Mouse (Mus musculus) lung, adult 18-20 months (tissue): Measurements from ENCODE around the gene Mta1.

Source experiments
- DNase-seq, 2 experiments: peaks; one replicate each; pipeline ENCODE4 v3.0.0; 2022; ENCODE audit warnings: mixed read lengths in 2 of 2

Mta1 gene

DNA sequence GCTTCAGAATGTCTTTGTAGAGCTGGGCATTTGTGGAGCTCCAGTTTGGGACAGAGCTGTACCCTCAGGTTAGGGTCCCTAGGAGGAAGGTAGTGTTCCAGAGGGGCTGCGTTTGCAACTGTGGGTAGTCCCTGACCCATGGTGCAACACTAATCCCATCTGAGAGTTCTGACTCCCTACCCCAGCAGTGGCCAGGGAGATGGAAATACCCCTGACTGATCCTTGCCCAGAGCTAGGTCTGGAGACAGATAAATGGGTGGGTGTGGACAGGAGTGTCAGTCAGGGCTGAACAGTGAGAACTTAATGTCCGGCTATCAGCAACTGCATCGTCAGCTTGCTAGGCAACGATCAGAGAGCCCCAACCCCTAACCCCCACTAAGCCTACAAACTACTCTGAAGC, 52.5 kb downstream of the Mta1 start:
- DNase-seq, result no peak

DNA sequence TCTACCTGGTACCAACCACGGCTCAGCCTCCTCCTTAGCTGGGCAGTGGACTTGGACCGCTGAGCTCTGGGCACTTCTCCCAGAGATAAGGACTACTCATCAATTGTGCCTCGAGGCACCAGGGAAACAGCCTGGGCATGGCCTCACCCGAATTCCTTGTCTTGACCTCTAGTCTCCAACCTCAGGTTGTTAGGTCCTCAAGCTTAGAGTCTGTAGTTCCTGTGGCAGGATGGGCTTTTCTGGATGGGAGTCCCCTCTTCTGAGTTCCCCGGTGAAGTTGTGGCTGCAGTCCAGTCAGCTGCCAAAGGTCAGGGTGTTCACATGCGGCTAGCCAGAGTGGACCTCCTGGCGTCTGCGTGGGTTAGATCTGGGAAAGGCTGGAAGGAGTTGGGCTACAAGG, 53.0 kb downstream of the Mta1 start:
- peak in 1 of 2 experiments; percentile 29 for DNase-seq

DNA sequence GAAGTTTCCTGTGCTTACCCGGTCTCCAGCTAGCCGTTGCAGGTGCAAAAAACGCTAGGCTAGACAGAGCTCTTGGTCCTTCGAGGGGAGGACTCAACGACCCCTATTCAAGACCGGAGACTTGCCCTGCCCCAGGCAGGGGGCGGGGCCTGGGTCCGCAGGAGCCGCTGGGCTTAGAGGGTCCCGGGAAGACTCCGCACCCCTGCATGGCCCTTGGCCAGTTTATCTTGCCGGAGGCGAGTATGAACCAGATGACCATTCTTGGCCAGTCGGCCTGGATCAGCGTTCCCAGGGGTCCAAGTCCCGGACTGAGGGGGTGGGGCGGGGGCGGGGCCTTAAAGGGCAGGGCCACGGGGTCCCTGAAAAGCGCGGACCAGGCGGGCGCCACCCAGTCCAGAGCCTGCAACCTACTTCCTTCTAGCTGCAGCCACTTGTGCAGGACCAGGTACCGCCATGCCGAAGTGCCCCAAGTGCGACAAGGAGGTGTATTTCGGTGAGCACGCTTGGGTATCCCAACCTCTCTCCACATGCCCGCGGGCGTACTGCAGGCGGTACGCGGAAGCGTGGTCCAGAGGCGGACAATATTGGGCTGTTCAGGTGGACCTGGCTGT, 53.7 kb downstream of the Mta1 start:
- DNase-seq, result peak; percentile 72 to 74

DNA sequence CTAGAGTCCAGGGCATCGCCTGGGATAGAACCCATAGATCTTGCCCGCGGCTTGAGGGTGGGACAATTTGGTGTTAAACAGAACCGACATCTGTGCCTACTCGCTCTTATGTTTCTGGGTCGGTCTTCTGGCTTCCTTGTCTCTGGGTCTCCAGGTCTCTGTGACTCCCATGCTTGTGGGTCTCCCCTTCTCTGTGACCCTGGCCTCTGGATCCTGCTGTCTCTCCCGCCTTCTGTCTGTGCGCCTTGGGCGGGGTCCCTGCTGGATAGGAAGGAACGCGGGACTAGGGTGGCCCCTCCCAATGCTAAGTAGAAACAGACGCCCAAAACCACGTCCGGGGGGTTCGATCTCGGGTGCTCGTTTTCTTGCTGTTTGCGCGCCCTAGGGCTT, 54.2 kb downstream of the Mta1 start:
- peak; percentile 59 to 70 for DNase-seq

DNA sequence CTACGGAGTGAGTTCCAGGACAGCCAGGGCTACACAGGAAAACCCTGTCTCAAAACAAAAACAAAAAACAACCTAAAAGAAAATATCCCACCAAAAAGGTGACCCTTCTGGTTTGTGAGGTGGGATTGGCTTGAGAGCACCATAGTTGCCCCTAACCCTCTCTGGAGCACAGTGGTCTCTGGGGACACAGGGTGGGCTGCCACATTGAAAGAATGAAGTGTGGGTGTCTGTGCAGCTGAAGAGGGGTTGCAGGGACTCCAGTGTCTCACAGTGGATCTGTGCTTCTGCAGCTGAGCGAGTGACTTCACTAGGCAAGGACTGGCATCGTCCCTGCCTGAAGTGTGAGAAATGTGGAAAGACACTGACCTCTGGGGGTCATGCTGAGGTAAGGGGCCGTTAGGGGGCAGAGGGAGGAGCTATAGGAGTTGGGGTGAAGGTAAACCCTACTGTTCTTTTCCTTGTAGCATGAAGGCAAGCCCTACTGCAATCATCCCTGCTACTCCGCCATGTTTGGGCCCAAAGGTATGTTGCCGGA, 55.0 kb downstream of the Mta1 start:
- no peak for DNase-seq

DNA sequence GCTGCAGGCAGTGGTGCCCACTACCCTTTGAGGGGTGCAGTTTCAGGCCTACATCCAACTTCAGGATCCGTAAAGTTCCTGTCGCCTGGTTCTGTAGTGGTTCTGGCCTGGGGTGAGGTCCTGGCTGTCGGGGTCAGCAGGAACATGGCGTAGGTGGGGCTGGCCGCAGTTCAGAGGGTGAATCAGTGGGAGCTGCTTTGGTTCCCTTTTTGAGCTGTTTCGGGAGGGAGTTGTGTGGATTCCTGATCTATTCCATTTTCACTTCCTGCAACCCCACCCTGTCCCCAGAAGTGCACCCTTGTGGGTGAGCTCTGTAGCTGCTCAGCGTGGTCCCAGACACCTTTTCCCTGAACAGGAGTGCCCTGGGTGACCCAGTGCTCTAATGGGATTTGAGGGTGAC, 55.9 kb downstream of the Mta1 start:
- peak; percentile 49 to 53 for DNase-seq

DNA sequence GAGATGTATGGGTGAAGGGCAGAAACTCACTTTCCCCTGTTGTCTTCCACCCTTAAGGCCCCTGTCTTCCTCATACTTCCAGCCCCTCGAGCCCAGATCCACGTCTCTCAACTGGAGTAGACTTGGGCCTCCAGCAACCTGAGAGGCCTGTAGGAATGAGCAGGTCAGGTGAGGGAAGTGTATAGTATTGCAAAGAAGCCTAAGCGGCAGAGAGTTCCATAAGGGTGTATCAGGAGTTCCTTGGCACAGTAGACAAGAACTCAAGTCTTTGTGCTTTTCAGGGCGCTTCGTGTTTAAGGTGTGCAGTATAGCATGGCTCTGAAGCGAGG, 56.6 kb downstream of the Mta1 start:
- no peak for DNase-seq

DNA sequence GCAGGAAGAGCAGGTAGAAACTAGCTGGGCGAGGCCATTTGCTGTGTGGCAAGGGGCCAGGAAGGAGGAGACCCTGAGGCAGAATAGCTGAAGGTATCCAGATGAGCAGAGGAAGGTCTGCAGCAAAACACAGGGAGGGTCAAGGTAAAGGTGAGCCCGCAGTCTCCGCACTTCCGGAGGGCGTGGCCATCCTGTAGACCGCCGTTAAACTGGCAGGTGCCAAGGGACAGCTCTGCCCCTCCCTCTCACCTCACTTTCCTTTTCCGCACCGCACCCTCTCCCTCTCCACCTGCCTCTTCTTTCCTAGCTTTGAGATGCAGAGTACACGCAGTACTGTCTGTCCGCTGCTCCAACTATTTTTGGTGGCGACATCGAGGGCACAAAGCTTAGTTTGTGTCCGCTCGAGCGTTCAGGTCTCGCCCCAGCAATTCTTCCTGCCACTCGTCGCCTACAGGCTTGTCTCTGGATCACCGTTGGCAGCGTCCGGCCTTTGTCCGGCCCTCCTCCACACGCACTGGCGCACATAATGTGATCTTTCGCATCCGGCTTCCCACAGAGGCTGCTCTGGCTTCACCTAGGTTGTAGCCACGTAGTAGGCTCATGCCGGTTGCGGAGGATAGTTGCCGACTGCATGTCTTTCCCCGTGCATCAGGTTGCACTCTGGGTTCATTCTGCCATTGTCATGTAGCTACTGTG, 57.1 kb downstream of the Mta1 start:
- DNase-seq, result peak; percentile 76 to 83

DNA sequence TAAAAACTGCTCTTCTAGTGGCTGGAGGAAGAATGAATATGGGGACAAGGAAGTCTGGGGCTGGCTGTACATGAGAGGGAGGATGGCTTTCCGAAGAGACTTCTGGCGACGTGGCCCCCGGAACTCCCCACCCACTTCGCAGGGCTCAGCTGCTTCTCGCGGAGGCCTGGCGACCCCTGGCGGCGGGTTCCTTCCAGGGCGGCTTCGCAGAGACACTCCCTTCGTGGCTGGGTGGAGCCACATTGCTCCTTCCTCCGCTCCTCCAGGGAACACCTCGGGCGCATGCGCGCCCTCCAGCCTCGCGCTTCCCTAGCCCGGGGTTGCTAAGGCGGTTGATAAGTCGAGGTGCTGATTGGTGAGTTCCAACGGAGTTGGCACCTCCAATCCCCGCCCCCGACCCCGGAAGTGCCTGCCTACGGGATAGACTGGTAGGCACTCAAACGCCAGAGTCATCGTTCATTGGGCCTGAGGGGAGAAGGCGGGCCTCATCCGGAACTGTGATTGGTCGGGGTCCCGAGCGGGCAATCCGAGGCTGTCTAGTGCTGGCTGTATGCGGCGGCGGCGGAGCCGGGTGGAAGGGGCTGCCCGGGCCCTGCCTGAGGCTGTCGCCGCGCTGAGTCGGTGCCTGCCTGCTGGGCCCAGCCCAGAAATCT, 57.9 kb downstream of the Mta1 start, which contains the start of gene Tedc1:
Gene Tedc1, plus strand, starts transcription at position 535 of the 653 bp plus-strand sequence.
- DNase-seq, result peak; percentile 99

DNA sequence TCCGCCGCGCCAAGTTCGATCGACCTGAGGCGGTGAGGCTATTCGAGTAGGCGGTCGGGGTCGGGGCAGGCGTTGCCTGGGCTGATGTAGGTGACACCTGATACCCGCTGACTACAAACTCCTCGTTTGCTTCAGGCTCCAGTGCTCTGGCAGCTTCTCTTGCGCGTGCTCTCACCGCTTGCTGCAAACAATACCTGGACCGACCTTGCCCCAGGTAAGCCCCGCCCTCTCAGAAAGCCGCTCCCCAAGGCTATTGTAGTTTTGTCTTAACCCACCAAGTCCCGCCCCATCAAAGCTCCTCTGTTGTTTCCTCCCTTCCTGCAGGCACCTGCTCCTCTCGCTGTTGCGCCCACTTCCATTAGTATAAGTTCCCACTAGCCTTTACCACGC, 58.5 kb downstream of the Mta1 start:
- DNase-seq, result peak in 1 of 2 experiments; percentile 53

DNA sequence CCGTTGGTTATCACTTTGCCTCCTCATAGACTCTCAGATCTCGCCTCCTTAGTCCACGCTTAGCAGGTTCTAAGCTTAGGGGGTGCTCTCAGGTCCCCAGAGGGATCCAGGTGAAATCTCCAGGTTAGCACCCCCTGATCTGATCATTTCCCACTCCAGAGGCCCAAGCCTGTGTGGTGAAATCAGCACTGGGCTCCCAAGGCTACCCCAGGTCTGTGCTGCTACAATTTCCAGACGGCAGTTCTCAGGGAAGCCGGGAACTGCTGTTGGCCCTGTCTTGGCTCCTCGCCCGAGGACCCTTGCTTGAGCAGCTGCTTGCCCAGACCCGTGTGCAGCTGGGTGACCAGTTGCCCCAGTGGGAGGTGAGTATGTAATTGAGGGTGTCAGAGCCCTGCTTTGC, 58.9 kb downstream of the Mta1 start:
- DNase-seq, result no peak

DNA sequence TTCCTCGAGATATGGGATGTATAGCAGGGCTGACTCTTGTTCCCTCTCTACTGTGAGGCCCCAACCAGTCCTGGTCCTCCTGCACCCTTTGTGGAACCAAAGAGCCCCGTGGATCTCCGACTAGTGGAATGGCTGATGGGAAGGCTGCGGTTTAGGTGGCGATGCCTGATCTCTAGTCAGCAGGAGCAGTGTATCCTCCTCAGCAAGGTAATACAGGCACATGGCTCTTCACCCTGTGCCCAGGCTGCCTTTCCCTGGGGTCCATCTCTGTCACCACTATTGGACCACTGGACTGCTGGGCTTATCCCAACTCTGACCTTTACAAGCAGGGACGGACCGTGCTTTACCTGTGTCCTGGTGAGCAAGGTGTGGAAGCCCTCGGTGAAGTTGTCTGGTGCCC, 59.4 kb downstream of the Mta1 start:
- no peak for DNase-seq

DNA sequence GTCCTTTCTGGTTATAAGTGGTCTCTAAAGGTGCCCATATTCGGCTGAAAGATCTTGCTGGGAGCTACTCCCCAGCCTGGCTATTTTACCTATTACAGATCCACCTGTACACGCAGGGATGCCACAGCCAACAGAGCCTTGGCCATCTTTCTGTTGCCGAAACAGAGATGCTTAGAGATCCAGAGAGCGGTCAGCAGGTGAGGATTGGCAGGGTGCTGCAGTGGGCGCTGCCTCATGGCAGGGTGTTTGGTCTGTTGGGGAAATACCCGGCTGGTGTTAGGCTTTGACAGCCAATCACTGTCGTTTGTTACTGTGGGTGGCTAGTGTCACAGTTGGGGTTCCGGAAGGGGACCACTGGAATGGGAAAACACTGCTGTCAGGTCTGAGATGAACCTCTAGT, 59.9 kb downstream of the Mta1 start:
- no peak for DNase-seq

DNA sequence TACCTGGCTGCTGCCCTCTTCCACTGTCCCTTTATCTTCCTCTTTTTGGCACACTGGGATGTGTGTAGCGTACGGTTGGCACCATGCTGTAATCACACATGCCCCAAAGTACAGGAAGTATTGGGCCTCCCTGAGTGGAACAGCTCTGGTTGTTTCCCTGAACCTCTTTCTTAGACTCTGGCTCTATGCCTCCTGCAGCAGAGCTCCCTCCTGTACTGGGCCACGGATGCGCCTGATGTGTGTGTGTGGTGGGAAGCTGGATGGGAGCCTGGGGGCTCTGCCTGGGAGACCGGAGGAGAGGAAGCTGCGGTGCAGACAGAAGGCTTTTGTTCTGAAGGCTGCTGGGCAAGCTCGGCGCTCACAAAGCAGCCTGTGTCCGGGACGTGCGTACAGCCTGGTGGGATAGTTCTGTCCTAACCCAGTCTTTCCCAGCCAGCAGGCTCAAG, 65.5 kb downstream of the Mta1 start:
- no peak for DNase-seq

DNA sequence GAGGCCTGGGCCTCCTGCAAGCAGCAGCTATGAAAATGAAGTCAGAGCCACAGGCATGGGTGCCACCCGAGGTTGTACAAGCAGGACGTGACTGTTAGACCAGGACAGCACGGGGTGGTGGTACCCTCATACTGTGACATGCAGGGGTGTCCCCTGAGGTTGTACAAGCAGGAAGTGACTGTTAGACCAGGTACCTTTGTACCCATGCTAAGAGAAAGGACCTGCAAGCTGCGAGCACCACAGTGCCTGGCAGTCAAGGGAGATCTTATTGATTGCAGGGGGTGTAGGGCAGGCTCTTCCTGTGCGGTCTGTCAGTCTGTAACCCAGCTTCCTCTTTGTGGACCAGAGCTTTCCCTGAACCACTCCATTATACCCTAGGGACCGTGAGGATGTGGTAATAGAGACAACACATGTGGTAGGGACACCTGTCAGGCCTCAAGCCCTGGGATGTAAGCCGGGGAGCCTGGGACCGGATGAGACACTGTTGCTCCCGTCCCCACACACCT, 70.0 kb downstream of the Mta1 start:
- DNase-seq, result no peak

DNA sequence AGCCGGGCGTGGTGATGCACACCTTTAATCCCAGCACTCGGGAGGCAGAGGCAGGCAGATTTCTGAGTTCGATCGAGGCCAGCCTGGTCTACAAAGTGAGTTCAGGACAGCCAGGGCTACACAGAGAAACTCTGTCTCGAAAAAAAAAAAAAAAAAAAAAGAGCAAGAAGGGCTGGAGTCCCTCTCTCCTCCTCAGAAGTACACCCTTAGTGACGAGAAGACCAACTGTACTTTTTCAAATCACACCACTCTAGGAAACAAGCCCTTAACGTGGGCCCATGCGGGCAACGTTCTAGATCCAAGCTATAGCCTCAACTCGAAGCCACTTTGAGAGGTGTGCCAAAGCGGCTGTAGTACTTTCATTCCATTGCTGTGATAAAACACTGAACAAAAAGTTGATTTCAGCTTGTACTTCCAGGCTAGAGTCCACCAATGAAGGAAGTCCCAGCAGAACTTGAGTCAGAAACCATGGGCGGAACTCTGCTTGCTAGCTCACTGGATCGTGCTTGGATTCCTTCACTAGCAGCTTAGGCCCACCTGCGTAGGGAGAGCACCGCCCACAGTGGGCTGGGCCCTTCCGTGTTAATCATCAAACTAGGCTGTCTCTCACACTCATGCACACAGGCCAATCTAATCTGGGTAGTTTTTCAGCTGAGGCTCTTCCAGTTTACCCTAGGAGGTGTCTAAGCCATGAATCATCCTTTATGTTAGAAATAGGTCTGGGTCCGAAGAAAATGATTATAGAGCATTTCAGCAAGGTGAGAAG, 79.1 kb downstream of the Mta1 start:
- DNase-seq, result no peak

DNA sequence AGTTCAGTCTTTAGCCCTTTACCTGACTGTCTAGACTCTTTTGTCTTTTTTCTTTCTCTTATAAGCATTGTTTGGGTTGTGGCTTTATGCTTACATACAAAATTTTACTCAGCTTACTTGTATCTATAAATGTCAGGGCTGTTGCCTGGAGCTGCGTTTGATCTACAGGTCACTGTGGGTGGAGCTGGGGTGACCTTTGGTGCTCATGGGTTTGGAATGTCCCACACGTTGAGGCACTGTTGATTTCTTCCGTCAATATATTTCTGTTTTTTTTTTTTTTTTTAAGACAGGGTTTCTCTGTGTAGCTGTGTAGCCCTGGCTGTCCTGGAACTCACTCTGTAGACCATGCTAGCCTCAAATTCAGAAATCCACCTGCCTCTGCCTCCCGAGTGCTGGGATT, 82.9 kb downstream of the Mta1 start:
- DNase-seq, result no peak

DNA sequence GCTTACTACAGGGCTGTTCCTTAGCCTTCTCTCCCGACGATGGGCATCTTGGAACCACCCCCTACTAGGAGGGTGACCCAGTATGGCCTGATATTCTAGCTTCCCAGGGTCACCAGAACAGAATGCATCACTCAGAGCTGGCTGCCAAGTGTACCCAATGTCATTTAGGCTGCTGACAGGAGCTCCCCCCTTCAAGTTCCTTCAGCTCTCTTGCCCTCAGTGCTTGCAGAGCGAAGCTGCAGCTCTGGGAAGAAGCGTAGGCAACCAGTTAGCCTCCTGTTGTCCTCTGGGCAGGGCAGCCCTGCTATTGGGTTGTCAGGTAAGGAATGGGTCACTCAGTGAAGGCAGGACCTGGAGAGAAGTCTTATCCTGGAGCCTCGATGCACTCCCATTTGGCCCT, 86.9 kb downstream of the Mta1 start:
- DNase-seq, result no peak

DNA sequence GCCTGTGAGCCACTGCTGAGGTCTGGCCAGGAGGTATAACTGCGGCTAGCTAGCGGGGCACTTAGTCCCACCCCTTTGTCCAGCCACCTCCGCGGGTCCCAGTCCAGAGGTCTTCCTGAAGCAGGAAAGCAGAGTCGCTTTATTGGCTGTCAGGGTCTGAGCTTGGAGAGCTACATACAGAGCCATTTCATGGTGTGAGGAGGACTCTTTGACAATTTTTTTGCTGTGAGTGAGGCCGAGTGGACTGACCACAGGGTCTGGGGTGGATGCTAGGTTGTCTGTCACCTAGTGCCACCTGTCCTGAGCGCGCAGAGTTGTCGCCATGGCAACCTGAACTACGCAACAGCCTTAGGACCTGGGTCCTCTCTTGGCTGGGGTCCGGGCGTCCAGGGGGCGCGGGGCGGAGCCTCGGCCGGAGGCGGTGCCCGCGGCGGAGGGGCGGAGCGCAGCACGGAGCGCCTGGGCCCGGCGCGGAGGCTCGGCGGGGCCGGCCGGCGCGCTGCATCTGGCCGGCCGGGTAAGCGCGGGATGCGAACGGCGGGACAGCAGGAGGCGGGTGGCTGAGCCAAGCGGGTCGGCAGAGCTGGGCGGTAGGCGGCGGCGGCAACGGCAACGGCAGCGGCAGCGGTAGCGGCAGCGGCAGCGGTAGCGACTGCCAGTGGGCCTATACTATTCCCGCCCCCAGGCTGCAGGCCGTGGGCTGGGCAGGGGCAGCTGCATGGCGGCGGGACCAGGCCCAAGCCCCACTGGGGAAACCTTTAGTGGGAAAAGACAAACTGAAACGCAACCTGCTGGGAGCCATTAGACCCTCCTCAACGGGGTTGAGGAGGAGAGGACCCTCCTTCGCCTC, 87.6 kb downstream of the Mta1 start, which contains the start of gene Tmem121:
Gene Tmem121, plus strand, starts transcription at position 489 of the 850 bp plus-strand sequence.
- DNase-seq, result no peak

DNA sequence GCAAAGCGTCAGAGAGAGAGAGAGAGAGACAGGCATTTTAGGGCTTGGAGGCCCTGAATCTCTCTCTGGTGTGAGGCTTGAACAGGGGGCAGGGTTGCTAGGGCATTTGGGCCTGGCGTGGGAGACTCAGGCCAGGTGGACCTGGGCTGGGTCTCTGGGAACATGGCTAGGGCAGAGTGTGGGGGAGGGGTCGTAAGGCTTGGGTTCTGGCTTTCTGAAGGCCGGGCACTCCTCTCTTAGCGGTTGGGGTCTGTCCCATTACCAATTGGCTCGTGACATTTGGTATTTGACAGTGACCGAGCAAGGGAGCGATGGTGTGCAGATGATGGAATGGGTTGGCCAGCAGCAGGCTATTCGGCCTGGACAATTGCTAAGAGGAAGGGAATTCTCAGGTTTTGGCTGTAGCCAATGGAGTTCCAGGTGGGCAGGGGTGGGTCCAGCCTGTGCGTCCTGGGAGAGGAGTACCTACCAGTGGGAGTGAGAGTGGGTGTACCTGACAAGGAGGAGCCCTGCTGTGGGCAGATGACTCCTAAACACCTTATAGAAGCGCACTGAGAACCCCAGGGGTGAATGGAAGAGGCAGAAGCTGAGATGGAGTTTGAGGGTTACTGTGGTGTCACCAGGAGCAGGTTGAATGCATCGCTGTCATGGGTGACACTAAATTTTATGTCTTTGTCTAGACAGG, 88.4 kb downstream of the Mta1 start:
- no peak for DNase-seq
